Mouse (Mus musculus) ES-E14 (cell line): Measurements from ENCODE around the gene Foxp1.

ENCODE experiments used
- MAFK ChIP-seq: IDR thresholded peaks from 2 replicates; pipeline ENCODE4 v1.6.1; 2014; ENCODE audit warnings: mild to moderate bottlenecking, low read depth, low read length, inconsistent platforms; ENCODE audit not compliant: insufficient read depth
- ZC3H11A ChIP-seq: IDR thresholded peaks from 2 replicates; pipeline ENCODE4 v1.6.1; 2012; ENCODE audit warnings: low read depth, mild to moderate bottlenecking, inconsistent platforms, low read length, borderline replicate concordance

- no peak for TF ChIP-seq MAFK
- no peak for TF ChIP-seq ZC3H11A
These were observed 120.7 kb downstream of the Foxp1 start for GRCm38 (mm10) chr6:99401801-99402200.
